Mouse (Mus musculus): ENCODE measurements at regions not wholly inside any gene's neighbourhood (a gene's known extent, or its start where the extent isn't known, plus 50 kb on each side); places are given as distances from the start of the nearest gene placed in this dataset.

DNA sequence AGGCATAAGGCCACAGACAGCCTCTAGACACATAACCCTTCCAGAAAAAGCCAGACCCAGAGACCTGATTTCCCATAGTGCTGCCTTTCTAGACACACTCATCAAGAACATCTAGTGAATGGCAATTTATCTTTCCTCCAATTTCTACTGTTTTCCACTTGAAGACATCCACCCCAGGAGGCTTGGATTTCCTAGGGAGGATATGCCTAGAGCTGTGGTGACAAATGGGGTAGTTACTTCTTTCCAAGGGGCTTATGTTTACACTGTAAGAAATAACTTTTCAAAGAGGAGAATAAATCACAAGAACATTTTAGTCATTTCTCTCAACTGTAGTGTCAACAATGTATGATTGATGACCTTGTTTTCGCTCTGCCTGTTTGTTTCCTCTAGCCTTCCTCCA, 124.2 kb upstream of the St6gal2 start:
- Histone ChIP-seq H3K4me1 (no peaks in the 10 kb centered on the region), H3K27ac (replicated peaks) (no peak overlapping the region), H3K4me3 (no peak overlapping the region), H3K27me3 (replicated peaks; ENCODE audit: low read depth, poor library complexity, severe bottlenecking) (no peaks in the 10 kb centered on the region), H3K36me3 (replicated peaks) (no peaks in the 10 kb centered on the region), H3K9me3 (no peaks in the 10 kb centered on the region)
- 87% methylated on average over 1 of the region's 1 CpGs for WGBS
- DNase-seq (ENCODE audit: low spot score): no peak

GRCm38 (mm10) chr17:55359305-55359704, 85.9 kb upstream of the St6gal2 start:
- Histone ChIP-seq H3K9me3 (no peaks in the 10 kb centered on the region), H3K36me3 (replicated peaks) (no peaks in the 10 kb centered on the region), H3K4me1 (no peaks in the 10 kb centered on the region), H3K27ac (replicated peaks) (no peak overlapping the region), H3K27me3 (replicated peaks; ENCODE audit: low read depth, poor library complexity, severe bottlenecking) (no peaks in the 10 kb centered on the region), H3K4me3 (no peak overlapping the region)
- WGBS: 82% methylated on average over 6 of the region's 6 CpGs
- DNase-seq (ENCODE audit: low spot score): no peak

GRCm38 (mm10) chr17:55367064-55367463, 78.1 kb upstream of the St6gal2 start:
- peak; percentile 81 for DNase-seq (ENCODE audit: low spot score)
- Histone ChIP-seq H3K9me3 (no peaks in the 10 kb centered on the region), H3K4me1 (peaks cover 11% of the 10 kb centered on the region), H3K36me3 (replicated peaks) (no peaks in the 10 kb centered on the region), H3K4me3 (no peak overlapping the region), H3K27ac (replicated peaks) (peak overlapping the region; percentile 83), H3K27me3 (replicated peaks; ENCODE audit: low read depth, poor library complexity, severe bottlenecking) (no peaks in the 10 kb centered on the region)
- 32% methylated on average over 1 of the region's 1 CpGs for WGBS

GRCm38 (mm10) chr17:55367464-55368207, 77.5 kb upstream of the St6gal2 start:
- H3K27ac ChIP-seq (replicated peaks): peak overlapping the region; percentile 83
- no peaks in the 10 kb centered on the region for H3K36me3 ChIP-seq (replicated peaks)
- DNase-seq (ENCODE audit: low spot score): peak; percentile 25
- H3K27me3 ChIP-seq (replicated peaks; ENCODE audit: low read depth, poor library complexity, severe bottlenecking): no peaks in the 10 kb centered on the region
- 73% methylated on average over 7 of the region's 7 CpGs for WGBS
- peaks cover 11% of the 10 kb centered on the region for H3K4me1 ChIP-seq
- H3K9me3 ChIP-seq: no peaks in the 10 kb centered on the region
- H3K4me3 ChIP-seq: no peak overlapping the region
